21 mouse cellular contexts compared by ENCODE assay signal in genomic region chr2:178263055-178263454, GRCm38 (mm10).
DNase-seq lines count a peak whose midpoint lies in the region; ATAC-seq and TF ChIP-seq lines count a peak whose summit lies in the region.
"Had no signal": no experiment of that assay in that cellular context is flagged by ENCODE, and none has a peak within 500 bp of the region (broad histone marks: within the 10 kb centered on the region; RNA-seq: fewer than 3 reads in every experiment).

No protein-coding gene starts in this region.

- peak overlapping the region; percentile 74 for H3K27ac ChIP-seq in left cerebral cortex, adult 2 months
- H3K27ac ChIP-seq: embryonic facial prominence, embryonic 13.5 days; forebrain, embryonic 12.5 days; heart, embryonic 10.5 days; heart, embryonic 15.5 days; hindbrain, embryonic 13.5 days had no signal

- intact Hi-C loops in left cerebral cortex, adult 2 months (cut with DNase I) = loop anchor here (5.0 kb wide), 1 partner anchor 46 kb away; no protein-coding TSS in a partner anchor
- intact Hi-C loops in left cerebral cortex, postnatal 4 days (cut with DNase I) = no loop called here

- TF ChIP-seq CTCF in left cerebral cortex, adult 2 months (IDR thresholded peaks at IDR 0.05) = no peak

- H3K4me3 ChIP-seq in left cerebral cortex, adult 2 months = no peak overlapping the region
- H3K4me3 ChIP-seq: embryonic facial prominence, embryonic 13.5 days; forebrain, embryonic 12.5 days; heart, embryonic 10.5 days; heart, embryonic 15.5 days; hindbrain, embryonic 13.5 days had no signal

- DNase-seq in frontal cortex, postnatal 14 days (ENCODE audit: low spot score in 2 of 2) = no peak
- peak in 1 of 2 experiments; percentile 54 for DNase-seq in left cerebral cortex, adult 2 months (ENCODE audit: extremely low spot score in 1 of 2, low spot score in 2 of 2)
- DNase-seq in left cerebral cortex, postnatal 4 days = no peak
- DNase-seq in right cerebral cortex, adult 2 months (ENCODE audit: low spot score in 2 of 2) = peak; percentile 45 to 60
- DNase-seq in right cerebral cortex, postnatal 4 days = no peak
- DNase-seq in yolk sac, embryonic 10.5 days (ENCODE audit: low spot score) = no peak
- DNase-seq: adrenal gland, postnatal 10 days; B cell, adult 2 months; cerebellum, adult 11-12 months; cerebellum, adult 9-10 months; gastrocnemius, postnatal 10 days; heart, adult 18-20 months; heart, postnatal 14 days had no signal

- 0 out of 2 replicates have a peak, but pooled peaks have one; percentile 1 for ATAC-seq in frontal cortex, adult (ENCODE audit: low TSS enrichment)
- ATAC-seq: CD4-positive, CD25-positive, alpha-beta regulatory T cell, adult 4 months; forebrain, embryonic 16.5 days had no signal

Comparison
In these comparisons a context has a peak if more than half of its experiments do, and no peak if none do; other contexts are left out.
1. DNase-seq: peak in right cerebral cortex, adult 2 months (2 of 2); none in frontal cortex, postnatal 14 days (0 of 2), left cerebral cortex, postnatal 4 days (single experiment), right cerebral cortex, postnatal 4 days (single experiment) and yolk sac, embryonic 10.5 days (single experiment).